ENCODE assay signal across 16 mouse cellular contexts in genomic region chr17:27686395-27686794, GRCm38 (mm10). TPM values are rescaled to one million over a fixed set of nuclear protein-coding genes. Genes with fewer than 3 reads are reported as not detected.
DNase-seq lines count a peak whose midpoint lies in the region; ATAC-seq and TF ChIP-seq lines count a peak whose summit lies in the region.
"Had no signal": no experiment of that assay in that cellular context is flagged by ENCODE, and none has a peak within 500 bp of the region (broad histone marks: within the 10 kb centered on the region; RNA-seq: fewer than 3 reads in every experiment).

No protein-coding gene starts in this region.

- no peak for TF ChIP-seq POLR2A in olfactory bulb, adult 2 months (IDR thresholded peaks at IDR 0.05; ENCODE audit: insufficient read depth, low read depth, low read length)

- peak; percentile 60 for DNase-seq in retina, postnatal 1 day
- DNase-seq in retina, embryonic 14.5 days (ENCODE audit: low spot score), result no peak
- no peak for DNase-seq in forebrain, postnatal 0 days
- DNase-seq in lung, postnatal 4 days, result no peak
- DNase-seq in adrenal gland, postnatal 36 days, result no peak
- DNase-seq: gastrocnemius, postnatal 14 days; heart, postnatal 36 days; kidney, adult 2 months; lung, postnatal 10 days; thymus, postnatal 36 days had no signal

- no peaks in the 10 kb centered on the region for H3K4me1 ChIP-seq in forebrain, postnatal 0 days (ENCODE audit: insufficient read depth)
- H3K4me1 ChIP-seq in midbrain, embryonic 13.5 days (replicated peaks), result peaks cover 18% of the 10 kb centered on the region
- H3K4me1 ChIP-seq in olfactory bulb, adult 2 months (ENCODE audit: control insufficient read depth, insufficient read depth, low read length), result peaks cover 75% of the 10 kb centered on the region
- peaks cover 19% of the 10 kb centered on the region for H3K4me1 ChIP-seq in kidney, embryonic 15.5 days

- peak overlapping the region; percentile 97 for H3K4me2 ChIP-seq in forebrain, postnatal 0 days (ENCODE audit: low read depth)
- H3K4me2 ChIP-seq in midbrain, embryonic 13.5 days (replicated peaks), result peak overlapping the region; percentile 96
- no peak overlapping the region for H3K4me2 ChIP-seq in kidney, embryonic 15.5 days

- TF ChIP-seq CTCF in forebrain, postnatal 0 days (IDR thresholded peaks at IDR 0.05; ENCODE audit: low read depth), result no peak
- TF ChIP-seq CTCF in olfactory bulb, adult 2 months (IDR thresholded peaks at IDR 0.05; ENCODE audit: insufficient read depth, low read depth, low read length), result no peak

- H3K4me3 ChIP-seq in forebrain, postnatal 0 days (ENCODE audit: low read depth, low read length), result peak overlapping the region; percentile 61
- H3K4me3 ChIP-seq in midbrain, embryonic 13.5 days (replicated peaks), result peak overlapping the region; percentile 61
- peak overlapping the region; percentile 61 for H3K4me3 ChIP-seq in olfactory bulb, adult 2 months (ENCODE audit: insufficient read depth, low read depth, low read length)
- H3K4me3 ChIP-seq in kidney, embryonic 15.5 days (replicated peaks), result no peak overlapping the region

- no peaks in the 10 kb centered on the region for H3K9me3 ChIP-seq in forebrain, postnatal 0 days (ENCODE audit: low read length)
- H3K9me3 ChIP-seq in midbrain, embryonic 13.5 days, result no peaks in the 10 kb centered on the region
- no peaks in the 10 kb centered on the region for H3K9me3 ChIP-seq in kidney, embryonic 15.5 days (replicated peaks)

- H3K9ac ChIP-seq in forebrain, postnatal 0 days, result peak overlapping the region; percentile 79; the same call in 1 of the 2 replicates
- H3K9ac ChIP-seq in midbrain, embryonic 13.5 days (replicated peaks), result peak overlapping the region; percentile 77; the same call in 1 of the 2 replicates
- no peak overlapping the region for H3K9ac ChIP-seq in kidney, embryonic 15.5 days
- H3K9ac ChIP-seq: liver, embryonic 14.5 days had no signal

- H3K27ac ChIP-seq in forebrain, postnatal 0 days (ENCODE audit: low read depth, low read length), result no peak overlapping the region
- no peak overlapping the region for H3K27ac ChIP-seq in midbrain, embryonic 13.5 days
- H3K27ac ChIP-seq in olfactory bulb, adult 2 months (ENCODE audit: insufficient read depth, low read depth, low read length), result peak overlapping the region; percentile 42
- H3K27ac ChIP-seq in kidney, embryonic 15.5 days, result no peak overlapping the region
- H3K27ac ChIP-seq: liver, embryonic 14.5 days; stomach, postnatal 0 days had no signal

- no peaks in the 10 kb centered on the region for H3K27me3 ChIP-seq in forebrain, postnatal 0 days (ENCODE audit: insufficient read depth, low read length)
- H3K27me3 ChIP-seq in midbrain, embryonic 13.5 days, result peaks cover 43% of the 10 kb centered on the region
- H3K27me3 ChIP-seq in kidney, embryonic 15.5 days, result peaks cover 57% of the 10 kb centered on the region

- WGBS in forebrain, postnatal 0 days, result 33% methylated on average over 5 of the region's 5 CpGs
- WGBS in midbrain, embryonic 13.5 days, result 40% methylated on average over 5 of the region's 5 CpGs
- WGBS in olfactory bulb, adult 2 months, result 13% methylated on average over 5 of the region's 5 CpGs
- WGBS in kidney, embryonic 15.5 days, result 53% methylated on average over 5 of the region's 5 CpGs

- H3K36me3 ChIP-seq in forebrain, postnatal 0 days (ENCODE audit: insufficient read depth), result no peaks in the 10 kb centered on the region
- H3K36me3 ChIP-seq in midbrain, embryonic 13.5 days, result no peaks in the 10 kb centered on the region
- H3K36me3 ChIP-seq in kidney, embryonic 15.5 days, result no peaks in the 10 kb centered on the region

- no peak for ATAC-seq in forebrain, postnatal 0 days
- no peak for ATAC-seq in midbrain, embryonic 13.5 days
- no peak for ATAC-seq in kidney, embryonic 15.5 days (replicated peaks; ENCODE audit: low FRiP score)

RNA-seq across cellular contexts. Expression of gene Pacsin1, which starts 31.1 kb away (rescaled TPM):
- 29.3 and 38.7 TPM in 2 replicates for total RNA-seq in forebrain, postnatal 0 days (2014; rRNA removed)
- 42.5 and 62.5 TPM in 2 replicates for polyA plus RNA-seq in forebrain, postnatal 0 days (2015; fragmentation: Nextera tagmentation; extraction: Ambion mirVana)
- polyA plus RNA-seq in midbrain, embryonic 13.5 days (2015; fragmentation: Nextera tagmentation; extraction: Ambion mirVana), result 19.9 and 23.6 TPM in 2 replicates
- 329 TPM in 1 of 2 replicates, not detected in the other for polyA plus RNA-seq in olfactory bulb, adult 2 months (2012; ENCODE audit: insufficient read depth, insufficient read length, low replicate concordance, missing spikeins)
- total RNA-seq in adrenal gland, postnatal 36 days (2021), result 1 to 10 TPM; 2.5 to 3.5 TPM
- 0.99 and 1.5 TPM in 2 replicates for polyA plus RNA-seq in kidney, embryonic 15.5 days (2015; fragmentation: Nextera tagmentation; extraction: Ambion mirVana)

RNA-seq across cellular contexts. Expression of gene Spdef, which starts 42.4 kb away (rescaled TPM):
- 2.3 and 3.5 TPM in 2 replicates for total RNA-seq in forebrain, postnatal 0 days (2014; rRNA removed)
- polyA plus RNA-seq in forebrain, postnatal 0 days (2015; fragmentation: Nextera tagmentation; extraction: Ambion mirVana), result 1.5 and 2.3 TPM in 2 replicates
- 0.90 and 1.3 TPM in 2 replicates for polyA plus RNA-seq in midbrain, embryonic 13.5 days (2015; fragmentation: Nextera tagmentation; extraction: Ambion mirVana)
- not detected in 2 replicates for polyA plus RNA-seq in olfactory bulb, adult 2 months (2012; ENCODE audit: insufficient read depth, insufficient read length, low replicate concordance, missing spikeins)
- total RNA-seq in adrenal gland, postnatal 36 days (2021), result under 1 TPM in 1 of 2 experiments, not detected in 1; 0.16 TPM
- 0.16 and 1.4 TPM in 2 replicates for polyA plus RNA-seq in kidney, embryonic 15.5 days (2015; fragmentation: Nextera tagmentation; extraction: Ambion mirVana)
- total RNA-seq: heart, postnatal 36 days had no signal
- polyA plus RNA-seq: liver, embryonic 14.5 days had no signal

RNA-seq across cellular contexts. Expression of gene Rps10, which starts 49.9 kb away (rescaled TPM):
- 1,348 and 1,517 TPM in 2 replicates for total RNA-seq in forebrain, postnatal 0 days (2014; rRNA removed)
- polyA plus RNA-seq in forebrain, postnatal 0 days (2015; fragmentation: Nextera tagmentation; extraction: Ambion mirVana), result 502 and 620 TPM in 2 replicates
- 570 and 610 TPM in 2 replicates for polyA plus RNA-seq in midbrain, embryonic 13.5 days (2015; fragmentation: Nextera tagmentation; extraction: Ambion mirVana)
- polyA plus RNA-seq in olfactory bulb, adult 2 months (2012; ENCODE audit: insufficient read depth, insufficient read length, low replicate concordance, missing spikeins), result 934 TPM in 1 of 2 replicates, not detected in the other
- total RNA-seq in adrenal gland, postnatal 36 days (2021), result 1,000 to 10,000 TPM in 1 of 2 experiments, 100 to 1,000 TPM in 1; 945 to 1,005 TPM
- 973 and 1,016 TPM in 2 replicates for polyA plus RNA-seq in kidney, embryonic 15.5 days (2015; fragmentation: Nextera tagmentation; extraction: Ambion mirVana)

RNA-seq across cellular contexts. Expression of gene RPS10-NUDT3, which starts 51.4 kb away (rescaled TPM):
- not detected in 2 replicates for total RNA-seq in forebrain, postnatal 0 days (2014; rRNA removed)
- polyA plus RNA-seq in forebrain, postnatal 0 days (2015; fragmentation: Nextera tagmentation; extraction: Ambion mirVana), result not detected in 2 replicates
- polyA plus RNA-seq in midbrain, embryonic 13.5 days (2015; fragmentation: Nextera tagmentation; extraction: Ambion mirVana), result not detected in 2 replicates
- not detected in 2 replicates for polyA plus RNA-seq in olfactory bulb, adult 2 months (2012; ENCODE audit: insufficient read depth, insufficient read length, low replicate concordance, missing spikeins)
- total RNA-seq in adrenal gland, postnatal 36 days (2021), result not detected
- polyA plus RNA-seq in kidney, embryonic 15.5 days (2015; fragmentation: Nextera tagmentation; extraction: Ambion mirVana), result not detected in 2 replicates
- total RNA-seq: gastrocnemius, postnatal 14 days; heart, postnatal 36 days had no signal
- polyA plus RNA-seq: heart, embryonic 11.5 days; kidney, adult 2 months; liver, embryonic 14.5 days; stomach, postnatal 0 days had no signal
